Mouse (Mus musculus) hindbrain, postnatal 0 days (tissue): ENCODE data around the gene Tmem53. TPM values are rescaled to one million over a fixed set of nuclear protein-coding genes. Genes with fewer than 3 reads are reported as not detected.

ENCODE experiments used
- ATAC-seq: fragments of 200-750 bp; cut with Nextera tagmentation; 2 replicates; pipeline ENCODE4 v1.8.0; 2017; ENCODE audit warnings: mild to moderate bottlenecking, moderate TSS enrichment, moderate library complexity
- DNase-seq: peaks from one replicate; pipeline ENCODE4 v3.0.0-alpha.2; 2015; ENCODE audit warnings: low spot score
- H3K27ac ChIP-seq: fragments of 300-500 bp; sonication (generic); 2 replicates; pipeline ENCODE4 v1.5.1; 2014; ENCODE audit warnings: mild to moderate bottlenecking
- H3K27me3 ChIP-seq: fragments of 300-500 bp; sonication (generic); 2 replicates; pipeline ENCODE4 v1.6.1; 2014; ENCODE audit warnings: low read length, mixed read lengths; ENCODE audit not compliant: insufficient read depth
- H3K36me3 ChIP-seq: fragments of 300-500 bp; sonication (generic); 2 replicates; pipeline ENCODE4 v1.6.1; 2014; ENCODE audit warnings: low read length, mixed read lengths; ENCODE audit not compliant: insufficient read depth
- H3K4me1 ChIP-seq: fragments of 300-500 bp; sonication (generic); 2 replicates; pipeline ENCODE4 v1.6.1; 2014; ENCODE audit warnings: antibody characterized with exemption, low read length, mixed read lengths; ENCODE audit not compliant: insufficient read depth
- H3K4me2 ChIP-seq: fragments of 300-500 bp; sonication (generic); 2 replicates; pipeline ENCODE4 v1.6.1; 2014; ENCODE audit warnings: low read depth, mild to moderate bottlenecking, low read length, moderate library complexity, mixed read lengths
- H3K4me3 ChIP-seq: fragments of 300-500 bp; sonication (generic); 2 replicates; pipeline ENCODE4 v1.5.1; 2014; ENCODE audit warnings: low read length
- H3K9ac ChIP-seq: fragments of 300-500 bp; sonication (generic); replicated peaks from 2 replicates; pipeline ENCODE4 v1.6.1; 2014; ENCODE audit warnings: mild to moderate bottlenecking, low read length, moderate library complexity, mixed read lengths
- H3K9me3 ChIP-seq: fragments of 300-500 bp; sonication (generic); 2 replicates; pipeline ENCODE4 v1.6.1; 2016; ENCODE audit warnings: low read length, mixed read lengths
- CTCF ChIP-seq: IDR thresholded peaks from 2 replicates; pipeline ENCODE4 v1.5.1; 2016; ENCODE audit warnings: antibody characterized with exemption, control low read depth, low read depth
- WGBS: fragments of 180-500 bp; shearing (Covaris S2); extraction: QIAGEN DNeasy Blood & Tissue Kit; methylation state at CpG from one replicate; pipeline ENCODE4 v1.1.7; 2014; 5-methylcytosine and 5-hydroxymethylcytosine counted together
- polyA plus RNA-seq: library from polyadenylated mRNA; unstranded; fragments of >200 nt; fragmentation: Nextera tagmentation; extraction: Ambion mirVana; gene quantifications from 2 replicates; pipeline ENCODE4 v1.2.1, GENCODE M21; 2015
- total RNA-seq: library from RNA; depleted of rRNA; stranded (reverse); fragments of >200 nt; gene quantifications from 2 replicates; pipeline ENCODE4 v1.2.3, GENCODE M21; 2014

Tmem53 gene
- total and polyA plus RNA-seq, 2 experiments from 2014 or later = 14.0 to 16.5 TPM

GRCm38 (mm10) chr4:117278381-117279252 lies 26.9 kb downstream of the Tmem53 start:
- Histone ChIP-seq H3K4me3 (no peak overlapping the region), H3K9ac (no peak overlapping the region), H3K4me1 (no peaks in the 10 kb centered on the region; the same call in 1 of the 2 replicates), H3K4me2 (no peak overlapping the region), H3K36me3 (peaks cover 36% of the 10 kb centered on the region; the same call in 1 of the 2 replicates), H3K9me3 (no peaks in the 10 kb centered on the region), H3K27me3 (no peaks in the 10 kb centered on the region; the same call in 1 of the 2 replicates), H3K27ac (no peak overlapping the region)
- WGBS = 65% methylated on average over 10 of the region's 10 CpGs
- no peak for TF ChIP-seq CTCF
- DNase-seq (no peak), ATAC-seq (no peak)

DNA sequence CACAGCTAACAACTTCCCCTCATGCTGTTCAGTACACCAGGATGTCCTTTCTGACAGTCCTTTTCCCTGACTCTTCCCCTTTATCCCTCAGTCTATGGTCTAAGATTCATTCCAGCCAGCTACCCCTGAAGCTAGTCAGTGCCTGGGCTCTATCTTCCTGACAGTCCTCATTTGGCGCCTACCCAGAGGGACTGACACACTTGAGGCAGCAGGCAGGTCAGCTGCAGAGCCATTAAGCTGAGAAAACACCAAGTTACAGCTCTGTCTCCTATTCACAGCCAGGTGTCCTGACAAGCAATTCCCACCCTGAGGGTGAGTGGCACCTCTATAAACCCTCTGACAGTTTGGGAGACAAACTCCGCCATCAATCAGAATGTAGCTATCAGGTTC lies 27.5 kb downstream of the Tmem53 start:
- peaks cover 34% of the 10 kb centered on the region; the same call in 1 of the 2 replicates for H3K36me3 ChIP-seq
- DNase-seq (no peak), ATAC-seq (no peak)
- H3K27me3 ChIP-seq = no peaks in the 10 kb centered on the region; the same call in 1 of the 2 replicates
- H3K4me2 ChIP-seq = no peak overlapping the region
- H3K4me1 ChIP-seq = peaks cover 6% of the 10 kb centered on the region
- no peak overlapping the region for H3K27ac ChIP-seq
- 77% methylated on average over 2 of the region's 2 CpGs for WGBS
- no peak for TF ChIP-seq CTCF
- no peak overlapping the region for H3K4me3 ChIP-seq
- H3K9ac ChIP-seq = no peak overlapping the region
- no peaks in the 10 kb centered on the region for H3K9me3 ChIP-seq

DNA sequence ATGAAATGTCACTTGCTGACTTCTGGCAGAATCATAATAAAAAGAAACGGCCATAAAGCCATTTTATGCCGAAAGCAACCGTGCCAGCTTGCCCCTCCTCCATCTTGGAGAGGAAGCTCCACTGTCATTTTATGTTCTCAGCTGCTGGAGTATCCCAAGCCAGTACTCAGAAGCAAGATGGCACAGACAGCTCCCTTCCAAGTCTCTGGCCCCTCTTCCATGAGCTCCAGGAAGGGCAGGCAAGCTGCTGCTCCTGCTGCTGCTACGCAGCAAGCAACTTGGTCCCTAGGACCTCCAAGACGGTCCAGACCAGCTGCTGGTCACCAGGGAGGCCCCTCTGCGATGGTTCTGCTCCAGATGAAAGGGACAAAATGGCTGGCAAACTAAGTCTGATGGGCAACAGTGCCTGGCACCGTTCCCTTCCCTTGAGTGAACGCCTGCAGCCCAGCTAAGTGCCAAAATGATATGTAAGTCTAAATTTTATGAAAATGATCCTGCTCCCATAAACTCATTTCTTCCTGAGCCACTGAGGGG lies 28.7 kb downstream of the Tmem53 start:
- no peak overlapping the region for H3K4me3 ChIP-seq
- H3K27ac ChIP-seq = no peak overlapping the region
- H3K9me3 ChIP-seq = no peaks in the 10 kb centered on the region
- peaks cover 38% of the 10 kb centered on the region; the same call in 1 of the 2 replicates for H3K36me3 ChIP-seq
- DNase-seq (no peak), ATAC-seq (no peak)
- TF ChIP-seq CTCF = no peak
- peaks cover 10% of the 10 kb centered on the region for H3K4me1 ChIP-seq
- no peaks in the 10 kb centered on the region; the same call in 1 of the 2 replicates for H3K27me3 ChIP-seq
- no peak overlapping the region for H3K9ac ChIP-seq
- no peak overlapping the region for H3K4me2 ChIP-seq
- WGBS = 56% methylated on average over 8 of the region's 8 CpGs

DNA sequence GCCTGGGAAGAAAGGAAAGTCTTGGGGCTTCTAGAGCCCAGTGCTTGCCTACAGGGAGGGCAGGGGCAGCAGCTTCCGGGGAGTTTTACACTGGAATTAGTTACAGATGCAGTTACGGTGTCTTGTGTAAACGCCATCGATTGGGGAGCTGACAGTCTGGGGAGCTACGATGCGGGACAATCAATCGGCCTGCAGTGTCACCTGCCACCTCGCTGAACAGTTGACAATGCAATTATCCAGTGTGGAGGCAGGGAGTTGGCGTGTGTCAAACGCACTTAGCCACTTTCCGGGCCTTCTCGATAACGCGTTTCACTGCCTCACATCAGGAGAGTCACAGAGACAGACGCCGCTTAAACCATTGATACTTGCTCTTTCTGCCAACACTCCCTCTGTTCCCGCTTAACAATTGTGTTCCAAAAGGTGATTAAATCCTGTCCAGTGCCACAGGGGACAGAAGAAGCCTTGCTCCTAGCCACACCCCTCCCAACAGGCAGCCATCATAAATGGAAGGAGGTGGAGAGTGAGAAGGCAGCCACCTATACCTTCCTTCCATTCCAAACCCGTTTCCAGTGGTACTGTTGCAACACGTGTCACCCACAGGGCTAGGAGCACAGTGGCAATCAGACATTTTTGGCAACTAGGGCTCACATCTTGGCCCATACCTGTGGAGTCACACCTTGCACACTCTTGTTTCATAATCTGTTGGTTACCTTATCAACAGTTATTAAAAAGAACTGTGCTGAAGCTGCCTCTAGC lies 29.5 kb downstream of the Tmem53 start:
- H3K9me3 ChIP-seq = no peaks in the 10 kb centered on the region
- H3K36me3 ChIP-seq = peaks cover 35% of the 10 kb centered on the region; the same call in 1 of the 2 replicates
- 53% methylated on average over 19 of the region's 19 CpGs for WGBS
- TF ChIP-seq CTCF = no peak
- no peak for DNase-seq
- no peak overlapping the region for H3K4me3 ChIP-seq
- H3K4me1 ChIP-seq = peaks cover 10% of the 10 kb centered on the region
- H3K9ac ChIP-seq = no peak overlapping the region
- H3K4me2 ChIP-seq = no peak overlapping the region
- H3K27me3 ChIP-seq = no peaks in the 10 kb centered on the region; the same call in 1 of the 2 replicates
- no peak for ATAC-seq
- no peak overlapping the region for H3K27ac ChIP-seq

DNA sequence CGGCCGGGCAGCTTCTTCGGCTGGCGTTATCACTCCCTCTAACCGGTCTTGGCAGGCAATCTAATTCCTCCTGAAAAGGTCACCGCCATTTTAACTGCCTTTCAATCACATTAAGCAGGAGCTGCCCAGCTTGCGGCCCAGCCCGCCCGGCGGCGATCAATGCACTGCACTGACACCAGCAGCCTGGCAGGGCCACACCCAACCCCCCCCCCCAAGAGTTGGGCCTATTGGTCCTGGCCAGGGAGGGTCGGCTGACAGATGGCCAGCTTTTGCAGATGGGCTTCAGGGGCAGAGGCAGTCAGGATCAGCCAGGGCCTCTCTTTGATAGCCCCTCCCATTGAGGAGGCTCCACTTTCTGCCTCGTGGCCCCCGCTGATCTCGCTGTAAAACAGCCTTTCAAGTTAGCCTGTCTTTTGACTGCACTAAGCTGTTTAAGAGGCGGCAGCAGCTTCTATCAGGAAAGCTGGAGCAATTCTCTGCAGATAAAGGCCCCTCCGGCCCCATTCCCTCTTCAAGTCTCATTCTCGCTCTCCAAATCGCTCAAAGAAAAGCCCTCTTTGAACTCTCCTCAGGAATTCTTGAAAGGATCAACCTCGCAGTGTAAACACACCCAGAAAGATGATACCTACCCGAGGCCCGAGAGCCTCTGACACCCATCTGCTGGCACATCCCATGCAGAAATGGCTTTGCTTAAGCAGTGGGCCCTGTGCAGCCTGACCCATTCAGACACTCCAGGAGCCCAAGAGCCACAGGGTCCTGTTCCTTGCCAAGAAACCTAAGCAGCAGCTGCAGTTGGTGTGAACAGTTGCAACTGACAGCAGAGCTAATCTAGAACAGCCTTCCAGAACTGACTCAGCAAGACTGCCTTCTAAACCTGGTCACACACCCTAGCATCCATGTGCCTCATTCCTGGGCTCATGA lies 31.8 kb downstream of the Tmem53 start:
- TF ChIP-seq CTCF = no peak
- Histone ChIP-seq H3K36me3 (peaks cover 22% of the 10 kb centered on the region; the same call in 1 of the 2 replicates), H3K4me1 (peaks cover 10% of the 10 kb centered on the region), H3K9me3 (no peaks in the 10 kb centered on the region), H3K9ac (no peak overlapping the region), H3K4me2 (no peak overlapping the region), H3K27ac (peak overlapping the region; percentile 54), H3K27me3 (no peaks in the 10 kb centered on the region; the same call in 1 of the 2 replicates), H3K4me3 (no peak overlapping the region)
- peak; percentile 61 for ATAC-seq
- DNase-seq = peak; percentile 69
- WGBS = 26% methylated on average over 22 of the region's 22 CpGs
